Mouse (Mus musculus): ENCODE data around the gene Ptk7. TPM values are rescaled to one million over a fixed set of nuclear protein-coding genes. Genes with fewer than 3 reads are reported as not detected.

Ptk7 gene
- polyA plus RNA-seq, 1 experiment from 2014 or later = 86.6 TPM

DNA sequence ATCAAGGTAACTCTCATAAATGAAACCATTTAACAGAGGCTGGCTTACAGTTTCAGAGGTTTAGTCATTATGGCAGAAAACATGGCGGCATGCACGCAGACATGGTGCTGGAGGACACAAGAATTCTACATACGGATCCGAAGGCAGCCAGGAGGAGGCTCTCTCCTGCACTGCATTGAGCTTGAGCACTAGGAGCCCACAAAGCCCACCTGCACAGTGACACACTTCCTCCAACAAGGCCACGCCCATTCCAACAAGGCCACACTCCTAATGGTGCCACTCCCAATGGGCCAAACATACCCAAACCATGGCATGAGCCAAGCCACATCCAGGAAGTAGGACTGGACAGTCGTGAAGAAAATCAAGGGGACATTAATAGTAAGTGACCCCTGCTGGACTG, 18.0 kb downstream of the Ptk7 start:
- H3K27me3 ChIP-seq = no peaks in the 10 kb centered on the region
- ATAC-seq = no peak
- no peak for DNase-seq (ENCODE audit: low read depth, low spot score)
- in situ Hi-C loops (cut with MboI; ENCODE audit: low pct_unique_long_range_greater_than_20kb) = no loop called here
- CTCF ChIA-PET = no interaction called here
- no peak for TF ChIP-seq CTCF (IDR thresholded peaks at IDR 0.05)
- POLR2A ChIA-PET = interaction anchor here (0.7 kb wide), 1 partner anchor 162 kb away, joined by 5 read pairs; no protein-coding TSS in a partner anchor

DNA sequence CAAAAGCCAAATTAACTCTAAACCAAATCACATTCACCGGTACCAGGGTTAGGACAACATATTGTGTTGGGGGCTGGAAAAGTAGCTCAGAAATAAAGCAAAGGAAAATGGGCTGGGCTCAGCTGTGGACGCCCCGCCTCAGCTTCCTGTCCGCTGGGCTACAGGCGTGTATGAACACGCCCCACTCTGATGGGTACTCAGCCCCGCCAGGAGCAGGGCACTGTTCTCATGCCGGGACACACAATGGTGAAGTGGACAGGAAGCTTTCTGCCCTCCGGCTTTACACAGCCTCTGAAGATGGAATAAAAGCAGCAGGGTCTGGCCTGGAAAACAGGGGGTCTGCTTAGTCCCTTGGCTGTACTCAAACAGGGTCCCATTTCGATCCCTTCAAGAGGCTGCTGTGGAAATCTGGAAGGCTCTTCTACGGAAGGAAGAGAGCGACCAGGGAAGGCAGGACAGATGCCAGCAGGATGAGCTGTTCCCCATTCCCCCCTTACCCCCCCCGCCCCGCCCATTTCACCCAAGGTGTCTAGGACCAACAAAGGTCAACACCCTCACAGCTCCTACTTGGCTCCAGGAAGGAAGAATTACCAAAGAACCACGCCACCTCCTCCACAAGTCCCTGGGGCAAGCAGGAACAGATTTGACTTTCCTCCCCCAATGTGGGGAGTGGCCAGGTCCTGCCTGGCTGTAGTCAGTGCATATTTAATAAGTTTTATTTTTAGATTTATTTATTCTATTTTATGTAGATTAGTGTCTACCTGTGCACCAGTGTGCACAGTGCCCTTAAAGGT, 19.4 kb downstream of the Ptk7 start:
- no peak for ATAC-seq
- ChIA-PET CTCF (interaction anchor here (0.8 to 1.3 kb wide), 3 partner anchors 14 to 28 kb away, joined by 3 to 4 read pairs (median 4); partner anchors contain the start of gene Ptk7), POLR2A (interaction anchor here (0.6 to 1.3 kb wide), 3 partner anchors 8 to 78 kb away, joined by 3 to 8 read pairs (median 3); partner anchors contain the start of gene Ptk7)
- in situ Hi-C loops (cut with MboI; ENCODE audit: low pct_unique_long_range_greater_than_20kb) = no loop called here
- TF ChIP-seq CTCF (IDR thresholded peaks at IDR 0.05) = no peak
- DNase-seq (ENCODE audit: low read depth, low spot score) = no peak
- no peaks in the 10 kb centered on the region for H3K27me3 ChIP-seq

DNA sequence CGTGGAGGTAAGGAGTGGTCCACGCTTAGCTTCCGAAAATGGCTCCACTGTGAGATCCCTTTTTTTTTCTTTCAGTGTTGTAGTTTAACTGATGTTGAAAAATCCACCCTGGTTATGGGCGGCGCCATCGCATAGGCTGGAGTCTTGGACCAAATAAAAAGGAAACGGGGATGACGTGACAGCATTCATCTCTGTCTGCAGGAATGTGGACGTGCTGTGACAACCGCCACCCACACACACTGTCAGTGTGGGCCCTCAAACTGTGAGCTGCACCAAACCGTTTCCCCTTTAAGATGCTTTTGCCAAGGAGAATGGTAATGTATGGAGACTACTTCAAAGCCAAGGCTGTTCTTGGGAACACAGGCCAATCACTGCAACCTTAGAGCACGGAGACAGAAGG, 23.3 kb downstream of the Ptk7 start:
- ChIA-PET POLR2A (no interaction called here), CTCF (interaction anchor here (1.2 kb wide), 1 partner anchor 13 kb away, joined by 3 read pairs; no protein-coding TSS in a partner anchor)
- no peak for ATAC-seq
- no peaks in the 10 kb centered on the region for H3K27me3 ChIP-seq
- in situ Hi-C loops (cut with MboI; ENCODE audit: low pct_unique_long_range_greater_than_20kb) = no loop called here
- DNase-seq (ENCODE audit: low read depth, low spot score) = no peak
- no peak for TF ChIP-seq CTCF (IDR thresholded peaks at IDR 0.05)

DNA sequence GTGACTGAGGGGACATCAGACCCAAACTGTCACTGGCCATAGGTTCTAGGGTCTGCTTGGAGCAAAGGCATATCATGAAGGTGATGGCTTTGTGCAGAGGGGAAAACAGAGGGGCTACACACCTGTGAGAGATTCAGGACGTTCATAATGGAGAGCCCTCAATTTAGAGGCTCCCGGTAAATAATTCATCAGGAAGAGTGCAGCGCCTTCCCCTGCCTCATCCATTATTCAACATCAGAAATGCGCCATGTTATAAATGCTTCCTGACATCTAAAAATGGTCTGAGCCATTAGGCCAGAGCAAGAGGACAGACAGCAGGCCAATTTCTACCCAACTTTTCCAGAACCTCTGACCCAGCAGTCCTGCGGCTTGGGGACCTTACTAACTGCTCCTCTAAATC, 24.2 kb downstream of the Ptk7 start:
- POLR2A ChIA-PET = no interaction called here
- ATAC-seq (no peak), DNase-seq (ENCODE audit: low read depth, low spot score) (no peak)
- CTCF ChIA-PET = interaction anchor here (1.2 to 1.3 kb wide), 2 partner anchors 13 to 27 kb away, joined by 3 read pairs; no protein-coding TSS in a partner anchor
- in situ Hi-C loops (cut with MboI; ENCODE audit: low pct_unique_long_range_greater_than_20kb) = no loop called here
- TF ChIP-seq CTCF (IDR thresholded peaks at IDR 0.05) = no peak
- H3K27me3 ChIP-seq = no peaks in the 10 kb centered on the region

DNA sequence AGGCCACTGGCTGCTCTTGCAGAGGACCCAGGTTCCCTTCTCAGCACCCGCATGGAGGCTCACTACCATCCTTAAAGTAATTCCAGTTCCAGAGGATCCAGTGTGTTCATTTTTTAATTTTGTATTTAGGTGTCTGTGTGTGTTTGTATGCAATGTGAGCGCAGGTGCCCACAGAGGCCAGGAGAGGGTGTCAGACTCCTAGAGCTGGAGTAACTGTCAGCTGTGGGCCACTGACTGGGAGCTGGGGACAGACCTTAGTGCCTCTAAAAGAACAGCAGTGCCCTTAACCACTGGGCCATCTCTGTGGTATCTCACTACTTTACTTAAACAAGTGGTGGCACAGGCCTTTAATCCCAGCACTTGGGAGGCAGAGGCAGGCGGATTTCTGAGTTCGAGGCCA, 26.1 kb downstream of the Ptk7 start:
- H3K27me3 ChIP-seq = no peaks in the 10 kb centered on the region
- DNase-seq (ENCODE audit: low read depth, low spot score) = no peak
- in situ Hi-C loops (cut with MboI; ENCODE audit: low pct_unique_long_range_greater_than_20kb) = no loop called here
- ChIA-PET CTCF (interaction anchor here (1.0 kb wide), 2 partner anchors 31 to 32 kb away, joined by 3 read pairs; no protein-coding TSS in a partner anchor), POLR2A (no interaction called here)
- no peak for TF ChIP-seq CTCF (IDR thresholded peaks at IDR 0.05)
- ATAC-seq = no peak

DNA sequence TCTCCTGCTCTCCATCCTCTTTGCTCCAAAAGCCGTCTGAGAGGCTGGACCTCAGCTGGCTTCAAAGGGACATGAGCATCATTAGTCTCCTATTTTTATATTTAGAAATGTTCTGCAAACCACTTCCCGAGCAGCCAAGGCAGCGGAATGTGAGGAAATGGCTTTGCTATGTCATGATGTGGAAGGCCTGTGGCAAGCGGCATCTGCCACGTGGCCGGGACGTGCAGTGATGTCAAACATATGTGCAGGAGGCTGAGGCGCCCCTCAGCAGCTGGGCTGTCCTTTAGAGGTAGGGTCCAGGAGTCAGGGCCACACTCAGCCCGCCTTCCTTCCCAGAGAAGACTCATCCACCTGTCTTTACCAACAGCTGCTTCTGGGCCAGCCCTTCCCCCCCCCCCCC, 27.1 kb downstream of the Ptk7 start:
- TF ChIP-seq CTCF (IDR thresholded peaks at IDR 0.05) = no peak
- no peaks in the 10 kb centered on the region for H3K27me3 ChIP-seq
- ATAC-seq (no peak), DNase-seq (ENCODE audit: low read depth, low spot score) (no peak)
- POLR2A ChIA-PET = interaction anchor here (0.6 kb wide), 1 partner anchor 8 kb away, joined by 3 read pairs; no protein-coding TSS in a partner anchor
- CTCF ChIA-PET = no interaction called here
- in situ Hi-C loops (cut with MboI; ENCODE audit: low pct_unique_long_range_greater_than_20kb) = no loop called here

DNA sequence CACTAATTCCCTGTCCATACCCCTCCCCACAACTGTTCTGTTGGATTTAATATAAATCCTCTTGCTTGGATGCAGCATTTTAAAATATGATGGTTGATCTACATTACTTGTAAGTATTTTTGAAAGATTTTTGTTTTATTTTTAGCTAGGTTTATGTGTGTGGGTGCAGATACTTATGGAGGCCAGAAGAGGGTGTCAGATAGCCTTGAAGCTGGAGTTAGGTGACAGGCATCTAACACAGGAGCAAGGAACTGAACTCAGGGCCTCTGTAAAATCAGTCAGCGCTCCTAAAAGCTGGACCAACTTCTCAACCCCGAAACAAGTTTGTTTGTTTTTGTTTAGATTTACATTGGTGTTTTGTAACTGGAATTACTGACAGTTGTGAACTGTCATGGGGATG, 28.7 kb downstream of the Ptk7 start:
- no peak for DNase-seq (ENCODE audit: low read depth, low spot score)
- in situ Hi-C loops (cut with MboI; ENCODE audit: low pct_unique_long_range_greater_than_20kb) = no loop called here
- ChIA-PET CTCF (interaction anchor here (1.5 to 2.0 kb wide), 2 partner anchors 31 to 37 kb away, joined by 3 to 6 read pairs; no protein-coding TSS in a partner anchor), POLR2A (interaction anchor here (0.6 to 0.7 kb wide), 2 partner anchors 16 to 28 kb away, joined by 3 to 7 read pairs; no protein-coding TSS in a partner anchor)
- ATAC-seq = no peak
- H3K27me3 ChIP-seq = no peaks in the 10 kb centered on the region
- TF ChIP-seq CTCF (IDR thresholded peaks at IDR 0.05) = no peak

DNA sequence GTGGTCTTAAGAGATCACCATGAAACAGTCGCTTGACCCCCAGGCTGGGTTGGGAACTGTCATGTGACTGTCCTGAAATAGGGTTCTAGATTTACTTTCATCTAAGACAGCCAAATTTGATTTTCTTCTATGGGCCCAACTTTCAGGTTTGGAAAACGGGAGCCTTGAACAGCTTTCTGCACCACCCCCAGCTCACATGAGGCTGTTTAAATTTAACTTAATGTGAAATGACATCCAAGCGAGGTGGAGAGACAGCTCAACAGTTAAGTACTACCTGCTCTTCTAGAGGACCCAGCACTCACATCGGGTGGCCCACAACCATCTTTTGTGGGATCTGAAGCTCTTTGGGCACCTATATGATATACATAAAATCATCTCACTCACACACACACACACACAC, 30.3 kb downstream of the Ptk7 start:
- ATAC-seq (no peak), DNase-seq (ENCODE audit: low read depth, low spot score) (no peak)
- in situ Hi-C loops (cut with MboI; ENCODE audit: low pct_unique_long_range_greater_than_20kb) = loop anchor here (5.0 kb wide), 1 partner anchor 43 kb away; no protein-coding TSS in a partner anchor
- ChIA-PET POLR2A (no interaction called here), CTCF (interaction anchor here (2.0 kb wide), 1 partner anchor 33 kb away, joined by 6 read pairs; no protein-coding TSS in a partner anchor)
- no peak for TF ChIP-seq CTCF (IDR thresholded peaks at IDR 0.05)
- no peaks in the 10 kb centered on the region for H3K27me3 ChIP-seq

DNA sequence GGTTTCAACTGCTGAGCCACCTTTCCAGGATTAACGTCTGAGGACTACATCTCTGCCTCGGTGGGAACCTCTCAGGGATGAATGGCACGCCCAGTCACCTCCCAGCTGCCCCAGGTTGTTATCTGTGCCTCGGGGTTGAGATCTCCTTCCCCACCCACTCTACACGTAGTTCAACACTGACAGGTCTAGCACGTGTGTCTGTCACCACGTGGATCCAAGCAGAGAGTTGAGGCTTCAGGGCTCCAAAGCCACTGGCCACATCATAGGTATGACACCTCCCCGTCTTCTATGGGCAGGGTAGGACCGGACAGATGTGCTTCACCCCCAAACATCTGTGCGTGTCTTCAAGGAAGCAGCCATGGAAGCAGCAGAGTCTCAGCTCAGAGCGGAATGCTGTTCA, 31.3 kb downstream of the Ptk7 start:
- no peak for TF ChIP-seq CTCF (IDR thresholded peaks at IDR 0.05)
- POLR2A ChIA-PET = no interaction called here
- ATAC-seq (no peak), DNase-seq (ENCODE audit: low read depth, low spot score) (no peak)
- in situ Hi-C loops (cut with MboI; ENCODE audit: low pct_unique_long_range_greater_than_20kb) = loop anchor here (5.0 kb wide), 1 partner anchor 44 kb away; no protein-coding TSS in a partner anchor
- CTCF ChIA-PET = no interaction called here
- H3K27me3 ChIP-seq = no peaks in the 10 kb centered on the region

DNA sequence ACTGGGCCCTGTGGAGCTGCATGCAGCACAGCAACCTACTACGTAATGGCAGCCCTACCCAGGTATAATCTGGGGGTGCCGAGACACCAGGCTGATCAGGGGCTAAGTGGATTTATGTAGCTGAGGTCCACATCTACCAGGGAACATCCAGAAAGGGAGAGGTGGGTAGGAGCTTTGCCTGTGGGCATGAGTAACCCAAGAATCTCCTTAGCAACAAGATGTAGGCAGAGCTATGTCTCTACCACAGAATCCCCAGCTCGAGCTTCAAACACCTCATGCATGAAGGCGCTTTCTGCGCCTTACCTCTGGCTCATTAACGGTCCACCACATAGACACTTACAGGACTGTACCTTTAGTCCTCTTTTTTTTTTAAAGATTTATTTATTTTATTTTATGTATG, 34.0 kb downstream of the Ptk7 start:
- TF ChIP-seq CTCF (IDR thresholded peaks at IDR 0.05) = no peak
- POLR2A ChIA-PET = interaction anchor here (0.7 kb wide), 1 partner anchor 33 kb away, joined by 5 read pairs; no protein-coding TSS in a partner anchor
- CTCF ChIA-PET = interaction anchor here (1.8 kb wide), 1 partner anchor 15 kb away, joined by 4 read pairs; no protein-coding TSS in a partner anchor
- in situ Hi-C loops (cut with MboI; ENCODE audit: low pct_unique_long_range_greater_than_20kb) = loop anchor here (5.0 kb wide), 1 partner anchor 47 kb away; no protein-coding TSS in a partner anchor
- DNase-seq (ENCODE audit: low read depth, low spot score) = no peak
- ATAC-seq = no peak
- H3K27me3 ChIP-seq = no peaks in the 10 kb centered on the region

DNA sequence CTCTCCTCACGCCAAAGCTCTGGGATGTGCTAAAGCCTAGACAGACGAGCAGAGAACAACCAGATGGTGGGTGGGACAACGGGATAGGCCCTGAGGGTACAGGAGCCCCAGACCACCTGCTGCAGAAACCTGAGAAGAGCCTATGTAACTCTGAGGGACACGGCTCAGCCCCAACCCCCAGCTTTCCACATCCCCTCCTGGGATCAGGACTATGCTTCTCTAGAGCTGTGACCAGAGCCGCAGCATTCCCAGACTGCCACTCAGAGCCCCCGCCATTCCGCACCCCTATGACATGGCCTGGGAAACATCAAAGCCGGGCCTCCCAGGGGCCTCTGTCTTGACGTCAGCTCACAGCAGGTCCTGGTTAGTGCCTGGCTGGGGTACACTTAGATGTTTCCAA, 34.7 kb downstream of the Ptk7 start:
- no peaks in the 10 kb centered on the region for H3K27me3 ChIP-seq
- DNase-seq (ENCODE audit: low read depth, low spot score) = no peak
- no peak for TF ChIP-seq CTCF (IDR thresholded peaks at IDR 0.05)
- ChIA-PET POLR2A (no interaction called here), CTCF (no interaction called here)
- in situ Hi-C loops (cut with MboI; ENCODE audit: low pct_unique_long_range_greater_than_20kb) = loop anchor here (5.0 kb wide), 1 partner anchor 48 kb away; no protein-coding TSS in a partner anchor
- no peak for ATAC-seq
